Mouse (Mus musculus) 3134 (cell line): ENCODE measurements around the gene Map3k9.

ENCODE experiments used
- DNase-seq: peaks from one replicate; pipeline ENCODE4 v3.0.0-alpha.2; 2011; ENCODE audit warnings: low spot score; ENCODE audit not compliant: insufficient read length; ENCODE audit errors: extremely low read depth

Map3k9 gene

GRCm38 (mm10) chr12:81781105-81781909, at the start of gene Map3k9:
Map3k9 (minus strand) TSS chr12:81781175.
- DNase-seq: no peak

- no peak for DNase-seq
These were observed 47.4 kb upstream of the Map3k9 start for GRCm38 (mm10) chr12:81828355-81828754.

- no peak for DNase-seq
These were observed 42.0 kb upstream of the Map3k9 start for GRCm38 (mm10) chr12:81822778-81823480.

GRCm38 (mm10) chr12:81822176-81822575, 41.2 kb upstream of the Map3k9 start:
- no peak for DNase-seq

- DNase-seq: no peak
These were observed 39.7 kb upstream of the Map3k9 start for GRCm38 (mm10) chr12:81820700-81821099.

GRCm38 (mm10) chr12:81817126-81817505, 36.1 kb upstream of the Map3k9 start:
- DNase-seq: no peak

GRCm38 (mm10) chr12:81816330-81817125, 35.6 kb upstream of the Map3k9 start:
- no peak for DNase-seq

- no peak for DNase-seq
These were observed 33.8 kb upstream of the Map3k9 start for GRCm38 (mm10) chr12:81814742-81815141.

GRCm38 (mm10) chr12:81810417-81810816, 29.4 kb upstream of the Map3k9 start:
- no peak for DNase-seq

GRCm38 (mm10) chr12:81808596-81808995, 27.6 kb upstream of the Map3k9 start:
- no peak for DNase-seq

GRCm38 (mm10) chr12:81807953-81808352, 27.0 kb upstream of the Map3k9 start:
- DNase-seq: no peak

- no peak for DNase-seq
These were observed 26.5 kb upstream of the Map3k9 start for GRCm38 (mm10) chr12:81807529-81807837.

GRCm38 (mm10) chr12:81806759-81807528, 26.0 kb upstream of the Map3k9 start:
- DNase-seq: no peak

- DNase-seq: no peak
These were observed 25.1 kb upstream of the Map3k9 start for GRCm38 (mm10) chr12:81806114-81806513.

- DNase-seq: no peak
These were observed 22.8 kb upstream of the Map3k9 start for GRCm38 (mm10) chr12:81803803-81804202.

GRCm38 (mm10) chr12:81803016-81803415, 22.0 kb upstream of the Map3k9 start:
- DNase-seq: no peak

GRCm38 (mm10) chr12:81801134-81801533, 20.2 kb upstream of the Map3k9 start:
- no peak for DNase-seq

GRCm38 (mm10) chr12:81796541-81796940, 15.6 kb upstream of the Map3k9 start:
- DNase-seq: no peak

- no peak for DNase-seq
These were observed 11.7 kb upstream of the Map3k9 start for GRCm38 (mm10) chr12:81792511-81793218.

- DNase-seq: no peak
These were observed 8.5 kb upstream of the Map3k9 start for GRCm38 (mm10) chr12:81789499-81789898.
